In the genomic region with DNA sequence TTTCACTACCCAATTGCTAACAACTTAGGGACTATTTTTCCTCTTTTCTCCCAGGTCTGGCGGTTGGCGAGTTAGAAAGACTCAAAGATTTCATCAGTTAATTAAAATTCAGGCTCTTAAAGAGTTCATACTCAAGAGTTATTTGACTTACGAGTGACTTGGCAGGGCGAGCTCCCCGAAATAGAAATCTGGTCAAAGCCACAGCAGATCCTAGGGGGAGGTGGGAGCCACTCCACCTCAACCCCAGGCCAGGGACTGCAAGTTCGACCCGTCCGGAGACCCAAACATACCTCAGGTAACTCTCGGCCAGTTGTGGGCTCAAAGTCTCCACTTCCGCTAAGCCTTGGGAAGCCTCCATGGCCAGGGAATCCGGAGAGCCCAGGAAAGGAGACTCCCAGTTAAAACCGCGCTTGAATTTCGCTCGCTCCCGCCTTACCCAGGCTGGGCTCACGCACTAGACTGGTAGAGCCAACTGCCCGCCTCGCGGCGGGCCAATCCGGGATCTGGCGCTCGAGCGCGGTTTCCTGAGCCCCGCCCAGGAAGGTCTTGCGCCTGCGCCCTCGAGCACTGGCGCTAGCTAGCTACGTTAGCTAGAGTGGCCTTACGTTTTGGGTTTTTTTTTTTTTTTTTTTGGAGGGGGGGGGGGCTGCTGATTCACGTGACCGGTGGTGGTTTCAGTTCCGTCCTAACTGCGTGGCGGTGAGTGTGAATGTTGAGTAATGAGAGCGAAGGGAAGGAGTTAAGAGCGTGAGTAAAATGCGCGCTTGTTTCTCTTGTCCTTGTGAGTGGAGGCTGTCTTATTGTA, we compare ENCODE assay signal across 7 mouse cellular contexts. TPM values are rescaled to one million over a fixed set of nuclear protein-coding genes. Genes with fewer than 3 reads are reported as not detected.
DNase-seq lines count a peak whose midpoint lies in the region; ATAC-seq and TF ChIP-seq lines count a peak whose summit lies in the region.

A gene (minus strand): TSS at position 474 of the 805 bp plus-strand sequence.

- ATAC-seq in embryonic facial prominence, embryonic 11.5 days (replicated peaks; ENCODE audit: insufficient number of reproducible peaks, low FRiP score, low TSS enrichment, low read depth), result peak; percentile 95
- ATAC-seq in limb, embryonic 12.5 days (ENCODE audit: insufficient number of reproducible peaks, insufficient read depth, low FRiP score, low TSS enrichment, low read depth), result peak; percentile 98
- peak; percentile 100 for ATAC-seq in midbrain, embryonic 15.5 days (replicated peaks)

- TF ChIP-seq POLR2A in kidney, adult 2 months (IDR thresholded peaks at IDR 0.05; ENCODE audit: low read depth, low read length), result no peak
- TF ChIP-seq POLR2A in spleen, adult 2 months (IDR thresholded peaks at IDR 0.05; ENCODE audit: low read depth, low read length), result no peak; the same call in 1 of the 2 replicates

- no peak within 1 kb of the TSS for H3K27ac ChIP-seq in embryonic facial prominence, embryonic 11.5 days (replicated peaks; ENCODE audit: low read depth, low read length)
- H3K27ac ChIP-seq in kidney, adult 2 months (ENCODE audit: insufficient read depth, low read depth, low read length), result peak within 1 kb of the TSS; percentile 93
- H3K27ac ChIP-seq in limb, embryonic 12.5 days, result peak within 1 kb of the TSS; percentile 75
- peak within 1 kb of the TSS; percentile 74 for H3K27ac ChIP-seq in midbrain, embryonic 15.5 days
- H3K27ac ChIP-seq in spleen, adult 2 months (ENCODE audit: insufficient read depth, low read length), result peak within 1 kb of the TSS; percentile 88

- H3K9me3 ChIP-seq in embryonic facial prominence, embryonic 11.5 days (replicated peaks; ENCODE audit: control insufficient read depth, low read length), result no peaks in the 10 kb centered on the region
- no peaks in the 10 kb centered on the region for H3K9me3 ChIP-seq in limb, embryonic 12.5 days
- no peaks in the 10 kb centered on the region for H3K9me3 ChIP-seq in midbrain, embryonic 15.5 days

- WGBS in embryonic facial prominence, embryonic 11.5 days, result 13% methylated on average over 42 of the region's 42 CpGs
- WGBS in kidney, adult 2 months, result under 1% methylated on average over 41 of the region's 42 CpGs
- WGBS in limb, embryonic 12.5 days, result 13% methylated on average over 42 of the region's 42 CpGs
- 21% methylated on average over 42 of the region's 42 CpGs for WGBS in midbrain, embryonic 15.5 days
- WGBS in spleen, adult 2 months, result 32% methylated on average over 42 of the region's 42 CpGs

- TF ChIP-seq CTCF in kidney, adult 2 months (conservative IDR thresholded peaks at IDR 0.05; ENCODE audit: insufficient read depth, insufficient read length, low read depth, low read length), result no peak
- TF ChIP-seq CTCF in spleen, adult 2 months (IDR thresholded peaks at IDR 0.05; ENCODE audit: extremely low read depth, insufficient read depth, insufficient read length, insufficient replicate concordance), result no peak

- H3K9ac ChIP-seq in embryonic facial prominence, embryonic 11.5 days (replicated peaks; ENCODE audit: low read length), result peak within 1 kb of the TSS; percentile 43
- peak within 1 kb of the TSS; percentile 44 for H3K9ac ChIP-seq in limb, embryonic 12.5 days (replicated peaks)
- peak within 1 kb of the TSS; percentile 29; the same call in 1 of the 2 replicates for H3K9ac ChIP-seq in midbrain, embryonic 15.5 days

- H3K27me3 ChIP-seq in embryonic facial prominence, embryonic 11.5 days (ENCODE audit: control insufficient read depth, insufficient read depth, low read length), result no peaks in the 10 kb centered on the region
- H3K27me3 ChIP-seq in kidney, adult 2 months (replicated peaks; ENCODE audit: control insufficient read depth, insufficient read depth, low read length), result no peaks in the 10 kb centered on the region
- H3K27me3 ChIP-seq in limb, embryonic 12.5 days, result peaks cover 8% of the 10 kb centered on the region
- no peaks in the 10 kb centered on the region for H3K27me3 ChIP-seq in midbrain, embryonic 15.5 days (replicated peaks)
- no peaks in the 10 kb centered on the region for H3K27me3 ChIP-seq in spleen, adult 2 months (ENCODE audit: control insufficient read depth, insufficient read depth, low read length)

- peak within 1 kb of the TSS; percentile 42 for H3K4me3 ChIP-seq in embryonic facial prominence, embryonic 11.5 days (ENCODE audit: low read depth, low read length)
- peak within 1 kb of the TSS; percentile 74 for H3K4me3 ChIP-seq in kidney, adult 2 months (ENCODE audit: insufficient read depth, low read depth, low read length)
- peak within 1 kb of the TSS; percentile 48 for H3K4me3 ChIP-seq in limb, embryonic 12.5 days (replicated peaks)
- peak within 1 kb of the TSS; percentile 43 for H3K4me3 ChIP-seq in midbrain, embryonic 15.5 days
- H3K4me3 ChIP-seq in spleen, adult 2 months (ENCODE audit: extremely low read depth, insufficient read depth, insufficient read length), result peak within 1 kb of the TSS; percentile 72

- H3K4me2 ChIP-seq in embryonic facial prominence, embryonic 11.5 days (ENCODE audit: low read depth, low read length), result peak within 1 kb of the TSS; percentile 30
- peak within 1 kb of the TSS; percentile 45 for H3K4me2 ChIP-seq in limb, embryonic 12.5 days
- peak within 1 kb of the TSS; percentile 64 for H3K4me2 ChIP-seq in midbrain, embryonic 15.5 days

- DNase-seq in adrenal gland, postnatal 14 days, result peak; percentile 96
- peak; percentile 94 for DNase-seq in embryonic facial prominence, embryonic 11.5 days (ENCODE audit: low spot score)
- peak; percentile 90 to 95 for DNase-seq in heart, adult 18-20 months
- DNase-seq in kidney, adult 2 months, result peak; percentile 94
- peak; percentile 86 to 88 for DNase-seq in spleen, adult 2 months (ENCODE audit: low read depth in 1 of 2, low spot score in 2 of 2)

- H3K36me3 ChIP-seq in embryonic facial prominence, embryonic 11.5 days (replicated peaks; ENCODE audit: control insufficient read depth, insufficient read depth, low read depth, low read length), result no peaks in the 10 kb centered on the region
- H3K36me3 ChIP-seq in kidney, adult 2 months (ENCODE audit: control insufficient read depth, insufficient read depth, low read length), result no peaks in the 10 kb centered on the region
- H3K36me3 ChIP-seq in limb, embryonic 12.5 days, result no peaks in the 10 kb centered on the region
- H3K36me3 ChIP-seq in midbrain, embryonic 15.5 days (replicated peaks), result no peaks in the 10 kb centered on the region
- no peaks in the 10 kb centered on the region for H3K36me3 ChIP-seq in spleen, adult 2 months (ENCODE audit: control insufficient read depth, insufficient read depth, low read length)

- H3K4me1 ChIP-seq in embryonic facial prominence, embryonic 11.5 days (ENCODE audit: control insufficient read depth, insufficient read depth, low read length), result no peaks in the 10 kb centered on the region
- no peaks in the 10 kb centered on the region for H3K4me1 ChIP-seq in kidney, adult 2 months (ENCODE audit: control insufficient read depth, insufficient read depth, low read length)
- no peaks in the 10 kb centered on the region for H3K4me1 ChIP-seq in limb, embryonic 12.5 days (replicated peaks)
- no peaks in the 10 kb centered on the region for H3K4me1 ChIP-seq in midbrain, embryonic 15.5 days
- H3K4me1 ChIP-seq in spleen, adult 2 months (ENCODE audit: control insufficient read depth, insufficient read depth, insufficient read length), result no peaks in the 10 kb centered on the region

RNA-seq across cellular contexts. Expression of the gene that starts here (rescaled TPM):
- total RNA-seq in adrenal gland, postnatal 14 days (2021), result 2.6 TPM in 2 replicates
- 26.0 and 28.5 TPM in 2 replicates for polyA plus RNA-seq in embryonic facial prominence, embryonic 11.5 days (2014; fragmentation: Nextera tagmentation; extraction: Ambion mirVana)
- under 1 TPM; 0.40 to 0.41 TPM for total RNA-seq in heart, adult 18-20 months (2021)
- 0.10 and 0.13 TPM in 2 replicates for polyA plus RNA-seq in kidney, adult 2 months (2012; rRNA removed)
- 18.7 and 20.0 TPM in 2 replicates for polyA plus RNA-seq in limb, embryonic 12.5 days (2016; fragmentation: Nextera tagmentation; extraction: Ambion mirVana)
- 1.4 and 1.6 TPM in 2 replicates for polyA plus RNA-seq in midbrain, embryonic 15.5 days (2015; fragmentation: Nextera tagmentation; extraction: Ambion mirVana)
- 0.43 and 0.47 TPM in 2 replicates for polyA plus RNA-seq in spleen, adult 2 months (2012; rRNA removed)

Comparison
In these comparisons a context has a peak if more than half of its experiments do, and no peak if none do; other contexts are left out.
1. Peak in DNase-seq in heart, adult 18-20 months; RNA of the gene not detected or under 1 TPM.
2. Peak in DNase-seq, H3K4me3 ChIP-seq and H3K27ac ChIP-seq in kidney, adult 2 months; RNA of the gene not detected or under 1 TPM.
3. Peak in DNase-seq, H3K4me3 ChIP-seq and H3K27ac ChIP-seq in spleen, adult 2 months; RNA of the gene not detected or under 1 TPM.